Mouse (Mus musculus) cerebellum, adult 11-12 months (tissue): ENCODE results near the gene Rpl21.

Experiments used
- DNase-seq: peaks from one replicate; pipeline ENCODE4 v3.0.0; 2022

Gene Rpl21

GRCm38 (mm10) chr5:146834959-146835358 is 2.3 kb downstream of the Rpl21 start:
- no peak for DNase-seq

GRCm38 (mm10) chr5:146837967-146838720 is 5.5 kb downstream of the Rpl21 start:
- no peak for DNase-seq

- DNase-seq, result no peak
These were observed 6.4 kb downstream of the Rpl21 start for GRCm38 (mm10) chr5:146838836-146839648.

GRCm38 (mm10) chr5:146839760-146840159 is 7.1 kb downstream of the Rpl21 start:
- no peak for DNase-seq

- DNase-seq, result no peak
These were observed 7.7 kb downstream of the Rpl21 start for GRCm38 (mm10) chr5:146840422-146840821.

- no peak for DNase-seq
These were observed 8.6 kb downstream of the Rpl21 start for GRCm38 (mm10) chr5:146841301-146841700.

GRCm38 (mm10) chr5:146841996-146842395 is 9.3 kb downstream of the Rpl21 start:
- no peak for DNase-seq

- DNase-seq, result no peak
These were observed 11.7 kb downstream of the Rpl21 start for GRCm38 (mm10) chr5:146844301-146844941.

GRCm38 (mm10) chr5:146844945-146845365 is 12.3 kb downstream of the Rpl21 start, which contains the start of gene Rasl11a:
Gene Rasl11a, plus strand, starts transcription at chr5:146845071.
- DNase-seq, result peak; percentile 66

- DNase-seq, result no peak
These were observed 13.8 kb downstream of the Rpl21 start for GRCm38 (mm10) chr5:146846489-146846888.

- DNase-seq, result no peak
These were observed 16.4 kb downstream of the Rpl21 start for GRCm38 (mm10) chr5:146848936-146849582.

- no peak for DNase-seq
These were observed 23.4 kb downstream of the Rpl21 start for GRCm38 (mm10) chr5:146856106-146856505.

GRCm38 (mm10) chr5:146857620-146858019 is 24.9 kb downstream of the Rpl21 start:
- no peak for DNase-seq

- no peak for DNase-seq
These were observed 26.1 kb downstream of the Rpl21 start for GRCm38 (mm10) chr5:146858772-146859171.

- no peak for DNase-seq
These were observed 26.6 kb downstream of the Rpl21 start for GRCm38 (mm10) chr5:146859246-146859645.

GRCm38 (mm10) chr5:146860222-146860998 is 27.7 kb downstream of the Rpl21 start:
- no peak for DNase-seq

- DNase-seq, result no peak
These were observed 28.9 kb downstream of the Rpl21 start for GRCm38 (mm10) chr5:146861588-146861987.

GRCm38 (mm10) chr5:146865511-146865910 is 32.8 kb downstream of the Rpl21 start:
- DNase-seq, result no peak

GRCm38 (mm10) chr5:146866277-146866676 is 33.6 kb downstream of the Rpl21 start:
- no peak for DNase-seq

- DNase-seq, result peak; percentile 12
These were observed 34.7 kb downstream of the Rpl21 start for GRCm38 (mm10) chr5:146867246-146867945.

- peak; percentile 26 for DNase-seq
These were observed 35.2 kb downstream of the Rpl21 start for GRCm38 (mm10) chr5:146867946-146868314.
